Mouse (Mus musculus): ENCODE results near the gene Rnf40. TPM values are rescaled to one million over a fixed set of nuclear protein-coding genes. Genes with fewer than 3 reads are reported as not detected.

Gene Rnf40
- 37.8 and 42.0 TPM in 2 replicates for polyA plus RNA-seq (2015; fragmentation: Nextera tagmentation; extraction: Ambion mirVana)

DNA sequence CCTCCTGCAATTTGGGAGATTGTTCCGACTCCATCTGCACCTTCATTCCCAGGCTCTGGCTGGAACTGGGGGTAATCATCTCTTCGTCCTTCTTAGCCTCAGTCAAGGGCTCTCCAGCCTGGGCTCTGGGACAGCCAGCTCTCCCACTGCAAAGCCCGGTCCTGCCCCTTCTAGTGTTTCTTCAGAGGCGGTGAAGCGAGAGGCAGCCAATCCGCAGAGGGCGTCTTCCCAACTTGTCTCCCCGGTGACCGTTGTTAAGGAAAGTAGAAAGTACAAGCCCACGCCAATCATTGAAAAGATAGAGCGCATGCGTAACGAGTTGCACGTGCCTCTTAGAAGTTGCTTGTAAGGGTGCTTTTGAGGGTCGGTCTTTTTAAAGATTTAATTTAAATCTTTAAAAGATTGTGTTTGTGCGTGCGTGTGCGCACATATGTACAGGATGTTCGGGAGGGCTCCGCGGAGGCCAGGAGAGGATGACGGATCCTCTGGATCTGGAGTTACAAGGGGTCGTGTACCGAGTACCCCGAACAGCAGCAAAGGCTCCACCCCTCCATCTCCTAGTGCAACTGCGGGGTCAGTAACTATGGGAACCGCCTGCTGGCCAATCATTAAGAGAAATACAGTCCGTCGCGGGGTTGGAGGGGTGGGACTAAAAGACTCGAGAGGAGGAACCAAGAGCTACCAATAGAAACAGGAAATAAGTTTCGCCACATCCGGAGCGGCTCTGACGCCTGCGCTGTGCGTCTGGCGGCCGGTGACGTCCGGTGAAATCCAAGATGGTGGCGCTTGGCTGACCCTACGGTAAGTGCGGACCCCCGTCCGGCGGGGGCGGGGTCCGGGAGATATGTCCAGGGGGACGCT lies at the start of gene Rnf40, which contains the start of gene Ccdc189:
Gene Rnf40, plus strand, starts transcription at position 757 of the 861 bp plus-strand sequence.
Gene Ccdc189, minus strand, starts transcription at position 585 of the 861 bp plus-strand sequence.
- H3K4me2 ChIP-seq, result peak within 1 kb of the TSS; percentile 88
- H3K9ac ChIP-seq, result peak within 1 kb of the TSS; percentile 86
- peak within 1 kb of the TSS; percentile 65 for H3K27ac ChIP-seq
- peaks cover 41% of the 10 kb centered on the region for H3K36me3 ChIP-seq
- WGBS, result under 1% methylated on average over 50 of the region's 50 CpGs
- H3K27me3 ChIP-seq (replicated peaks), result no peaks in the 10 kb centered on the region
- peaks cover 10% of the 10 kb centered on the region for H3K4me1 ChIP-seq
- H3K4me3 ChIP-seq (replicated peaks), result peak within 1 kb of the TSS; percentile 77
- H3K9me3 ChIP-seq, result no peaks in the 10 kb centered on the region
- peak; percentile 96 for ATAC-seq (ENCODE audit: insufficient read depth, low FRiP score, low read depth)

DNA sequence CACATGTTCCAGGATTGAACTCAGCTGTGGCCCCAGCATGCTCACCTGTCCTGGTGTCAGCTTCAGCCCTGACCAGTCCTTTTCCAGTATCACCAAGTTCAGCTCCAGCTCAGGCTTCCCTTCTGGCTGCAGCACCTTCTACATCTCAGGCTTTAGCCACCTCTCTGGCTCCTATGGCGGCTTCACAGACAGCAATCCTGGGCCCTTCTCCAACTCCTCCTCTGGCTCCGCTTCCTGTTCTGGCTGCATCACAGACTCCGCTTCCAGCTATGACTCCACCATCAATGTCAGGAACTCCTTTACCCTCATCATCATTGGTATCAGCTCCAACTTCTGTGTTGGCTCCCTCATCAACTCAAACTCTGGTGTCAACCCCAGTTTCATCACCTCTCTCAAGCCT lies 46.9 kb upstream of the Rnf40 start:
- 93% methylated on average over 3 of the region's 3 CpGs for WGBS

DNA sequence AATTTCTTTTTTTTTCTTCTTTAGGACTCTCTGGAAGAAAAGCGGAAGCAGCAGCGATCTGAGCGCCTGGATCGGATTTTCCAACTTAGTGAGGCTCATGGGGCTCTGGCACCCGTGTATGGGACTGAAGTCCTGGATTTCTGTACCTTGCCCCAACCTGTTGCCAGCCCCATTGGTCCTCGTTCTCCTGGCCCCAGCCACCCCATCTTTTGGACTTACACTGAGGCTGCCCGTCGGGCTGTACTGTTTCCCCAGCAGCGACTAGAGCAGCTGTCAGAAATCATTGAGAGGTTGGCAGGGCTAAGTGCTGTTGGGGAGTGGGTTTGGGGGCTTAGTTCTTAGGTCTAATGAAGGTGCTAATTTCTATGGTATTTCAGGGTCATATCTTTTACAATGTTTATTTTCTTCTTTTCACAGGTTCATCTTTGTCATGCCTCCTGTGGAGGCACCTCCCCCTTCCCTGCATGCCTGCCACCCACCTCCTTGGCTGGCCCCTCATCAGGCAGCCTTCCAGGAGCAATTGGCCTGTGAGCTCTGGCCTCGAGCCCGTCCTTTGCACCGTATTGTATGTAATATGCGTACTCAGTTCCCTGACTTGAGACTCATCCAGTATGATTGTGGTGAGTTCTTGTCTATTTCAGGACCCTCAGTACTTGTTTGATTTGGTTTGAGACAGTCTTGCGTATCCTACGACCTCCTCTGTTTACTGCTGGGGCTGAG lies 39.3 kb upstream of the Rnf40 start:
- H3K4me3 ChIP-seq (replicated peaks), result no peak overlapping the region
- WGBS, result 87% methylated on average over 15 of the region's 15 CpGs
- no peak for ATAC-seq (ENCODE audit: insufficient read depth, low FRiP score, low read depth)
- H3K27ac ChIP-seq, result no peak overlapping the region
- no peaks in the 10 kb centered on the region for H3K4me1 ChIP-seq
- no peaks in the 10 kb centered on the region for H3K9me3 ChIP-seq
- H3K4me2 ChIP-seq, result no peak overlapping the region
- H3K36me3 ChIP-seq, result peaks cover 54% of the 10 kb centered on the region
- H3K9ac ChIP-seq, result no peak overlapping the region
- H3K27me3 ChIP-seq (replicated peaks), result no peaks in the 10 kb centered on the region

More for the DNA sequence above, 46.9 kb upstream of the Rnf40 start:
- H3K27me3 ChIP-seq (replicated peaks), result no peaks in the 10 kb centered on the region
- peaks cover 59% of the 10 kb centered on the region for H3K36me3 ChIP-seq
- no peak overlapping the region for H3K9ac ChIP-seq
- no peak overlapping the region for H3K4me2 ChIP-seq
- no peak overlapping the region for H3K4me3 ChIP-seq (replicated peaks)
- no peak for ATAC-seq (ENCODE audit: insufficient read depth, low FRiP score, low read depth)
- no peaks in the 10 kb centered on the region for H3K9me3 ChIP-seq
- H3K27ac ChIP-seq, result no peak overlapping the region
- H3K4me1 ChIP-seq, result no peaks in the 10 kb centered on the region

DNA sequence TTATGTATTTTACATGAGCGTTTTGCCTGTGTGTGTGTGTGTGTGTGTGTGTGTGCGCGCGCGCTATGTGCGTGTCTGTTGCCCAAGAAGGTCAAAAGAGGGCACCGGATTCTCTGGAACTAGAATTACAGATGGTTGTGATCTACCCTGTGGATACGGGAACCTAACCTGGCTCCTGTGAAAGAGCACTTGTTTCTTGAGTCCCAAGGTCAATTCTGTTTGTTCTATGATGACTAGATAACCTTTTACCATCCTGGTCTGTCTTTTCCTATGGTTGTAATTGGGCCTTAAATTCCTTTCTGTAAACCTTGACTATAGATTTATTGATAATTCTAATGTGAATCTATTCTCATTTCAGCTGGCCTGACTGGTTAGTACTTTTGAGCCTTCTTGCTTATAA lies 37.0 kb upstream of the Rnf40 start:
- no peaks in the 10 kb centered on the region for H3K9me3 ChIP-seq
- peaks cover 61% of the 10 kb centered on the region for H3K36me3 ChIP-seq
- H3K27me3 ChIP-seq (replicated peaks), result no peaks in the 10 kb centered on the region
- no peak overlapping the region for H3K4me3 ChIP-seq (replicated peaks)
- no peak overlapping the region for H3K4me2 ChIP-seq
- H3K9ac ChIP-seq, result no peak overlapping the region
- no peak overlapping the region for H3K27ac ChIP-seq
- WGBS, result 94% methylated on average over 8 of the region's 8 CpGs
- no peaks in the 10 kb centered on the region for H3K4me1 ChIP-seq
- ATAC-seq (ENCODE audit: insufficient read depth, low FRiP score, low read depth), result no peak

DNA sequence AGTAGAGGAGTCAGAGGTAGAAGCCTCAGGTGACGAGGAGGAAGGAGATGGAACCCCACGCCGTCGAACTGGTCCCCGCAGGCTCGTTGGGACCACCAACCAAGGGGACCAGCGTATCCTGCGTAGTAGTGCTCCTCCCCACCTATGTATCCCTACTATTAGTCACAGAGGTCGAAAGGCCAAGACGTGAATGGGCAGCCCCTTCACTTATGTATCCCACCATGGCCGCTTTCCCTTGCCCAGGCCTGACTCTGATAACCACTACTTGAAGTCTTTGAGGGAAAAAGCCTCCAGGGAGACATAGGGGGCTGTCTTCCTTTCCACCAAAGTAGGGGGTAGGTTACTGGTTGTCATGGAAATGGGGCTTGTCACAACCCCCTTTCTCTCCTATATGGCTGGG lies 28.0 kb upstream of the Rnf40 start:
- Histone ChIP-seq H3K9ac (no peak overlapping the region), H3K27me3 (replicated peaks) (no peaks in the 10 kb centered on the region), H3K27ac (no peak overlapping the region), H3K4me1 (no peaks in the 10 kb centered on the region), H3K9me3 (no peaks in the 10 kb centered on the region), H3K4me3 (replicated peaks) (no peak overlapping the region), H3K4me2 (no peak overlapping the region), H3K36me3 (peaks cover 44% of the 10 kb centered on the region)
- whole genome bisulfite sequencing, result 90% methylated on average over 11 of the region's 11 CpGs
- no peak for ATAC-seq (ENCODE audit: insufficient read depth, low FRiP score, low read depth)

DNA sequence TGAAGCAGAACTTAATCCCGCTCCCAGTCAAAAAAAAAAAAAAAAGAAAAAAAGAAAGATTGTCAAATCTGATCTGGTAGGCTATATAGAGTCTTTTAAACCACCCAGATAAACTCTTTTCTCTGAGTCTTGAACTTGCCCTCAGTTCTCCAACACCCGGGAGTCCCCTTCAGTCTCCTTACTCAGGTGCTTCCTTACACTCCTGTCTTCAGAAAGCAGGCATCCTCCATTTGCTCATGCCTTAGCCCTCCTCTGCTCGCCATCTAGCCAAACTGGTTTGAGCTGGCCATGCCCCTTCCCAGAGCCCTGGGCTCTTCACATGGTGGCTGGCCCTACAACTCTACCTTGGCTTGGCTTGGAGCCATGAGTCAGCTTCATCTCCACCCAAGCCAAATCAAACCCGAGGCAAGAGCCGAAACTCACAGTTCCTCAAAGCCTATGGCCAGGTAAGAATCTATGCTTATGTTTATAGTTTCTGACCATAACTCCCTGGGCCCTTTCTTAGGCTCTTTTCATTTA lies 27.2 kb upstream of the Rnf40 start, which contains the start of gene Tmem265:
Gene Tmem265, plus strand, starts transcription at position 51 of the 519 bp plus-strand sequence.
- Histone ChIP-seq H3K36me3 (peaks cover 45% of the 10 kb centered on the region), H3K4me1 (no peaks in the 10 kb centered on the region), H3K27me3 (replicated peaks) (no peaks in the 10 kb centered on the region), H3K27ac (no peak within 1 kb of the TSS), H3K9ac (no peak within 1 kb of the TSS), H3K9me3 (no peaks in the 10 kb centered on the region), H3K4me2 (no peak within 1 kb of the TSS), H3K4me3 (replicated peaks) (no peak within 1 kb of the TSS)
- 87% methylated on average over 5 of the region's 5 CpGs for WGBS
- no peak for ATAC-seq (ENCODE audit: insufficient read depth, low FRiP score, low read depth)

DNA sequence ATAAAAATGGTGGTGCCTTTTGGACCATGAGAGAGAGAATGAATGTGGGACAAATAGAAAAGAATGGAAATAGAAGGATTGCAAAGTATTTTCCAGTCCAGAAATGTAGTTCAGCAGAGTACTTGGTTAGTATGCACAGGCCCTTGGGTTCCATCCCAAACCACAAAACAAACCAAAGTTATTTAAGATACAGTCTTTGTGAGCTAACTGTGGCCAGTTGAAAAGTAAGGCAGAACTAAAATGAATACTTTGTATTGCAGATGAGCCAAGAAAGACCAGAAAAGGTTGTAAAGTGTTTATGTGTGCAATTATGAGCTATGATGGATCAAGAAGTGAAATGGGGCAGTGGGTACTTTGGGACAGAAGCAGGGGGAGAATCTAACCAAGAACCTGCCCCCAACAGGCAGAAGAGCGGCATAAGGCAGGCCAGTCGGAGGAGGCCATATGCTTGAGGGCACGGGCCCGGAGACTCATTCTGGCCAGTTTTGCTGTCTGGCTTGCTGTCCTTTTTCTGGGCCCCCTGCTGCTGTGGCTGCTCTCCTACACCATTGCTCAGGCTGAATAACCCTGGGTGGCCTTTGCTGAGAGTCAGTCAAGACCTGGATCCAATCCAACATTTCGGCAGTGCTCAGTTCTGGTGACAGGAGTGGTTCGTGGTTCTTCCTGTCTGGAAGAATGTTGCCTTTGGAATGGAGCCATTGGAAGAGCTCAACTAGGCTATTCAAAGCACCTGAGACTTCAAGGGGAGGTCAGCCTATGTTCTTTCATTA lies 24.0 kb upstream of the Rnf40 start:
- Histone ChIP-seq H3K4me2 (no peak overlapping the region), H3K36me3 (peaks cover 36% of the 10 kb centered on the region), H3K9ac (no peak overlapping the region), H3K4me3 (replicated peaks) (no peak overlapping the region), H3K27me3 (replicated peaks) (no peaks in the 10 kb centered on the region), H3K27ac (no peak overlapping the region), H3K4me1 (no peaks in the 10 kb centered on the region), H3K9me3 (no peaks in the 10 kb centered on the region)
- ATAC-seq (ENCODE audit: insufficient read depth, low FRiP score, low read depth), result no peak
- 72% methylated on average over 6 of the region's 6 CpGs for WGBS

DNA sequence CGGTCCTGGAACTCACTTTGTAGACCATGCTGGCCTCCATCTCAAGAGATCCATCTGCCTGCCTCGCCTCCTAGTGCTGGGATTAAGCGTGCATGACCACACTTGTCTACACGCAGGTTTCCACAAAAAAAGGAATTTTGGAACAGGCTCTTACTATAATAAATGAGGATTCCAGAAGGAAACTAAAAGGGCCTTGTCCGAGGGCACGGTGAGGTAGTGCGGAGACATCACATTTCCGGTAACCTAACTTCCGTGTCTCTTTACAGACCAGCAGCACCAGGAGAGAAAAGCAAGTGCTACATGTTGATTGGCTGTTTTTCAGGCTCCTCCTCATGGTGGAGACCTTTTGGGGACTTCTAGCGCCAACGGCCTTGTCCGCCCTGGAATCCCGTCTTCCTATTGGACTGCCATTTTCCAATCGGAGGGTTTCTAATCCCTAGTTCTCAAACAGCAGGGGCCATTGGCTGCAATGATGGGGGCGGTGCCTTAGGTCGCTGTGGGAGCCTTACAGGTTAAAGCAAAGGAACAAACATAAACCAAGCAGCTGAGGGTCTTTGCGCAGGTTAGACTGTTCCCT lies 15.6 kb upstream of the Rnf40 start, which contains the start of gene Phkg2:
Gene Phkg2, plus strand, starts transcription at position 446 of the 577 bp plus-strand sequence.
- Histone ChIP-seq H3K9me3 (no peaks in the 10 kb centered on the region), H3K4me2 (peak within 1 kb of the TSS; percentile 93), H3K27me3 (replicated peaks) (no peaks in the 10 kb centered on the region), H3K36me3 (peaks cover 12% of the 10 kb centered on the region; the same call in 1 of the 2 replicates), H3K4me3 (replicated peaks) (peak within 1 kb of the TSS; percentile 82), H3K4me1 (peaks cover 10% of the 10 kb centered on the region; the same call in 1 of the 2 replicates), H3K9ac (peak within 1 kb of the TSS; percentile 76), H3K27ac (peak within 1 kb of the TSS; percentile 81)
- under 1% methylated on average over 17 of the region's 17 CpGs for WGBS
- ATAC-seq (ENCODE audit: insufficient read depth, low FRiP score, low read depth), result peak; percentile 99

DNA sequence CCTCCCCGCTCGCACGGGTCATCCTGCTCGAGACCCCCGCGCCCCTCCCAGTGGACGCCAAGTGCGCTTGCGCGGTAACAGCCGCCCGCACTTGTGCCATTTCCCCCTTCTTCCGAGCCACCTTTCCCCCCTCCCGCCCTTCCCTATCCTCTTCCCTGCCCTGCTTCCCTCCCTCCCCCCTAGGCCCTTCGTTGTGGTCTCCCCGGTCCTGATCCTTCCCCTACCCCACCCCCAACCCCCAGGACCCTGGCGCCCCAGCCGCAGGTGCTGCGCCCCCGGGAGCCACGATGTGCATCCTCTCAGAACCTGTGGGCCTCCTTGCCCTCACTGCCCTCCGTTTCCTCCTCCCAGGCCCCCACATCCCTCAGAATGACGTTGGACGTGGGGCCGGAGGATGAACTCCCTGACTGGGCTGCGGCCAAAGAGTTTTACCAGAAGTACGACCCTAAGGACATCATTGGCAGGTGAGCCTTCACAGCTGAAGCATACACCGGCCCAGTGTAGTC lies 15.0 kb upstream of the Rnf40 start:
- peak overlapping the region; percentile 76 for H3K9ac ChIP-seq
- H3K27me3 ChIP-seq (replicated peaks), result no peaks in the 10 kb centered on the region
- H3K4me2 ChIP-seq, result peak overlapping the region; percentile 93
- peaks cover 15% of the 10 kb centered on the region for H3K36me3 ChIP-seq
- peak overlapping the region; percentile 82 for H3K4me3 ChIP-seq (replicated peaks)
- under 1% methylated on average over 27 of the region's 28 CpGs for WGBS
- peaks cover 10% of the 10 kb centered on the region; the same call in 1 of the 2 replicates for H3K4me1 ChIP-seq
- peak overlapping the region; percentile 67 for H3K27ac ChIP-seq
- peak; percentile 8; the same call in 1 of the 2 replicates for ATAC-seq (ENCODE audit: insufficient read depth, low FRiP score, low read depth)
- H3K9me3 ChIP-seq, result no peaks in the 10 kb centered on the region

DNA sequence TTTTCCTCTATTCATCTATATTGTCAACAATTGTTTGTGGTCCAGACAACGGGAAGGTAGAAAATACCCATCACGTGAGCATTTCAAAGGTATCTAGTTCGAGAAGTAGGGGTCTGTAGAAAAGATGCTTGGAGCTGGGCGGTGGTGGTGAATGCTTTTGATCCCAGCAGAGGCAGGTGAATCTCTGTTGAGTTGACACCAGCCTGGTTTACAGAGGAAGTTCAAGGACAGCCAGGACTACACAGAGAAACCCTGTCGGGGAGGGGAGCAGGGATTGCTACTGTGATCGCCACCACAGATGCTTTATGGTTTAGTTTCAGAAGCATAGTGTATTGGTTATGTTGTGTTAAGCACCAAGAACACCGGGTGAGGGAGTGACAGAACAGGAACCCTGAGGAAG lies 14.5 kb upstream of the Rnf40 start:
- H3K9ac ChIP-seq, result peak overlapping the region; percentile 76
- 15% methylated on average over 7 of the region's 7 CpGs for WGBS
- H3K4me1 ChIP-seq, result peaks cover 10% of the 10 kb centered on the region; the same call in 1 of the 2 replicates
- no peaks in the 10 kb centered on the region for H3K9me3 ChIP-seq
- H3K27ac ChIP-seq, result no peak overlapping the region
- H3K36me3 ChIP-seq, result peaks cover 13% of the 10 kb centered on the region
- no peaks in the 10 kb centered on the region for H3K27me3 ChIP-seq (replicated peaks)
- peak overlapping the region; percentile 82 for H3K4me3 ChIP-seq (replicated peaks)
- ATAC-seq (ENCODE audit: insufficient read depth, low FRiP score, low read depth), result no peak
- peak overlapping the region; percentile 93 for H3K4me2 ChIP-seq

DNA sequence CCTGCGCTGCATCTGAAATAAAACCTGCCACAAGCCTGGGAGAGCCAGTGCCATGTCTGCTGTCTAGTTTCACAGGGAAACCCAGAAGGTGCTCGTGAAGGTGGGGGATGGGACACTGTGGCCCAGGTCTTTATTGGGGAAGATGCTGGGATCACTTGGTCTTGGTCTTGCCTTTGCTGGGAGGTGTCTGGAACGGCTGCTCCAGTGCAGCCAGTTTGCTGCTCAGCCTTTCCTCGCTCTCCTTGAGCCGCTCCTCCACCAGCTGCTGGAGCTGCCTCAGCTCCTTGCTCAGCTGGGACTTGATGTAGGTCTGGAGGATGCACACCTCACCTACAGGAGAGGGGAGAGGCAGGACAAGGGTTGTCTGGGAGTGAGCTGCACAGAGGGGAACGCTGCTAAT lies 5.3 kb upstream of the Rnf40 start:
- WGBS, result 91% methylated on average over 6 of the region's 6 CpGs
- Histone ChIP-seq H3K9me3 (no peaks in the 10 kb centered on the region), H3K27ac (no peak overlapping the region), H3K9ac (no peak overlapping the region), H3K4me3 (replicated peaks) (no peak overlapping the region), H3K27me3 (replicated peaks) (no peaks in the 10 kb centered on the region), H3K4me2 (no peak overlapping the region), H3K36me3 (peaks cover 36% of the 10 kb centered on the region), H3K4me1 (0 out of 2 replicates have a peak, but pooled peaks cover 5% of the 10 kb centered on the region)
- no peak for ATAC-seq (ENCODE audit: insufficient read depth, low FRiP score, low read depth)
